Mouse (Mus musculus): ENCODE measurements around the gene Trim13. TPM values are rescaled to one million over a fixed set of nuclear protein-coding genes. Genes with fewer than 3 reads are reported as not detected.

Gene Trim13
- total and polyA plus RNA-seq, 2 experiments from 2014 or later, result 17.0 to 33.6 TPM

DNA sequence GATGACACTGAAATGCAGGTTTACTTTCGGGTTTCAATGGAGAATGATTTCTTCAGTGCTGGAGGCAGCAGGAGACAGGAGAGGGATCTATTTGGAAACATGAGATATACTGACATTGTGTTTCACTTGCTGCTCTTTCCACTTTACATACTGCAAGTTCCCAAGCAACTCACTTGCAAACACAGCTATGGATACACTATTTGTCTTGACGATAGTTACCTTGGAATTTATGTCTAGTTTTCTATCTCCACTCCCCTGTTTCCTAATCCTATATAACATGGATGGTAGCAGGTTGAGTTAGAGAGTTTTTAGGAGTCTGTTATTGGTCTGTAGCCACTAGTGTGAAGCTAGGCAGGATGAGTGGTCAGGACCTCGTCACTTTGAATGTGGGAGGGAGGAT is 9.1 kb downstream of the Trim13 start, which contains the start of gene Kcnrg:
Gene Kcnrg, plus strand, starts transcription at position 301 of the 400 bp plus-strand sequence.
- Histone ChIP-seq H3K4me2 (ENCODE audit: low read depth, low read length, poor library complexity, severe bottlenecking) (no peak within 1 kb of the TSS), H3K4me3 (ENCODE audit: low read depth, low read length) (no peak within 1 kb of the TSS), H3K27me3 (ENCODE audit: insufficient read depth, low read length) (no peaks in the 10 kb centered on the region), H3K27ac (ENCODE audit: low read depth, low read length) (no peak within 1 kb of the TSS), H3K9me3 (ENCODE audit: low read length) (no peaks in the 10 kb centered on the region), H3K9ac (replicated peaks; ENCODE audit: low read length, poor library complexity, severe bottlenecking) (no peak within 1 kb of the TSS), H3K36me3 (ENCODE audit: insufficient read depth, low read length) (peaks cover 17% of the 10 kb centered on the region; the same call in 1 of the 2 replicates), H3K4me1 (ENCODE audit: insufficient read depth, low read length) (no peaks in the 10 kb centered on the region)
- no peak for TF ChIP-seq CTCF (IDR thresholded peaks at IDR 0.05)
- ATAC-seq (ENCODE audit: low FRiP score), result no peak
- 91% methylated on average over 3 of the region's 3 CpGs for WGBS
- no peak for DNase-seq (ENCODE audit: low spot score)

- ATAC-seq (ENCODE audit: low FRiP score) (no peak), DNase-seq (ENCODE audit: low spot score) (no peak)
- no peak for TF ChIP-seq CTCF (IDR thresholded peaks at IDR 0.05)
- no peak overlapping the region for H3K4me3 ChIP-seq (ENCODE audit: low read depth, low read length)
- H3K9me3 ChIP-seq (ENCODE audit: low read length), result no peaks in the 10 kb centered on the region
- H3K36me3 ChIP-seq (ENCODE audit: insufficient read depth, low read length), result peaks cover 5% of the 10 kb centered on the region; the same call in 1 of the 2 replicates
- H3K4me2 ChIP-seq (ENCODE audit: low read depth, low read length, poor library complexity, severe bottlenecking), result no peak overlapping the region
- H3K27me3 ChIP-seq (ENCODE audit: insufficient read depth, low read length), result no peaks in the 10 kb centered on the region
- no peak overlapping the region for H3K9ac ChIP-seq (replicated peaks; ENCODE audit: low read length, poor library complexity, severe bottlenecking)
- WGBS, result 95% methylated on average over 5 of the region's 5 CpGs
- no peaks in the 10 kb centered on the region for H3K4me1 ChIP-seq (ENCODE audit: insufficient read depth, low read length)
- H3K27ac ChIP-seq (ENCODE audit: low read depth, low read length), result no peak overlapping the region
Measured at GRCm38 (mm10) chr14:61611766-61612165, 13.7 kb downstream of the Trim13 start.

DNA sequence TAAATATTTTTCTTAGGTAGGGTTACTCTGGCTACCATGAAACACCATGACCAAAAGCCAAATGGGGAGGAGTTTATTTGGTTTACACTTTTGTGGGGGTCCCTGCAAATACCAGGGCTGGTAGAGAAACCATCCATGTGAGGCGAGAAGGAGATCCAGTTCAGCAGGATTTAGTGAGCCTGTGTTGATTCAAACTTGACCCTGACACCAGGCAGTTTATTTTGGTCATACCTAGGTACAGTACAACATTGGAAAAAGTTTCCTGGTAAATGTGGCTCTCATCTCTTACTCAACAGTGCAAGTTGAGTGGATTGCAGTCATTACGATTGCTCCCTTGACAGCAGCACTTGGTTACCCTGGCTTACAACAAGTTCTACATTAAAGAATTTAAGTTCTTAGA is 15.3 kb downstream of the Trim13 start:
- WGBS, result 99% methylated on average over 2 of the region's 2 CpGs
- no peak for ATAC-seq (ENCODE audit: low FRiP score)
- no peak for DNase-seq (ENCODE audit: low spot score)
- H3K36me3 ChIP-seq (ENCODE audit: insufficient read depth, low read length), result no peaks in the 10 kb centered on the region
- H3K4me3 ChIP-seq (ENCODE audit: low read depth, low read length), result no peak overlapping the region
- no peak overlapping the region for H3K4me2 ChIP-seq (ENCODE audit: low read depth, low read length, poor library complexity, severe bottlenecking)
- no peaks in the 10 kb centered on the region for H3K4me1 ChIP-seq (ENCODE audit: insufficient read depth, low read length)
- H3K27me3 ChIP-seq (ENCODE audit: insufficient read depth, low read length), result no peaks in the 10 kb centered on the region
- H3K27ac ChIP-seq (ENCODE audit: low read depth, low read length), result no peak overlapping the region
- no peak overlapping the region for H3K9ac ChIP-seq (replicated peaks; ENCODE audit: low read length, poor library complexity, severe bottlenecking)
- no peaks in the 10 kb centered on the region for H3K9me3 ChIP-seq (ENCODE audit: low read length)
- no peak for TF ChIP-seq CTCF (IDR thresholded peaks at IDR 0.05)

DNA sequence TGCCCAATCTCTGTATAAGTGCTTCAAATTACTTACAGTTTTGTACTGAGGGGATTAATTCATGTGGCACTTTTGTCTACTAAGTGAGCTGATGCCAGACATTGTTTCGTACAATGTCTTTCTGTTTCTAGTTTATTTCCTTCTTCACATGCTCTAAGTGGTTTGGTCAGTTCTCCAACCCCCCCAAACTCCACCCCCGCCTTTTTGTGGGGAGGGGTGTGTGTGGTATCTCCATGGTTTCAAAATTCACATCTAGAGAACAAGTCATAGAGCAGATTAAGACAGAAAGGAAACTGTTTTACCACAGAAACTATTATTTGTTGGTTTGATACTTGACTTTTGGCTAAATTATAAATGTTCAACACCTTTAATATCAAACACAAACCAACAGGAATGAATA is 22.3 kb downstream of the Trim13 start:
- H3K4me1 ChIP-seq (ENCODE audit: insufficient read depth, low read length), result no peaks in the 10 kb centered on the region
- no peak overlapping the region for H3K4me2 ChIP-seq (ENCODE audit: low read depth, low read length, poor library complexity, severe bottlenecking)
- H3K4me3 ChIP-seq (ENCODE audit: low read depth, low read length), result no peak overlapping the region
- ATAC-seq (ENCODE audit: low FRiP score), result no peak
- H3K27ac ChIP-seq (ENCODE audit: low read depth, low read length), result no peak overlapping the region
- no peak for DNase-seq (ENCODE audit: low spot score)
- no peaks in the 10 kb centered on the region for H3K36me3 ChIP-seq (ENCODE audit: insufficient read depth, low read length)
- no peaks in the 10 kb centered on the region for H3K9me3 ChIP-seq (ENCODE audit: low read length)
- no peak for TF ChIP-seq CTCF (IDR thresholded peaks at IDR 0.05)
- WGBS, result 93% methylated on average over 2 of the region's 2 CpGs
- H3K9ac ChIP-seq (replicated peaks; ENCODE audit: low read length, poor library complexity, severe bottlenecking), result no peak overlapping the region
- H3K27me3 ChIP-seq (ENCODE audit: insufficient read depth, low read length), result no peaks in the 10 kb centered on the region

GRCm38 (mm10) chr14:61635969-61636368 is 37.9 kb downstream of the Trim13 start:
- Histone ChIP-seq H3K27ac (ENCODE audit: low read depth, low read length) (no peak overlapping the region), H3K4me3 (ENCODE audit: low read depth, low read length) (no peak overlapping the region), H3K9me3 (ENCODE audit: low read length) (no peaks in the 10 kb centered on the region), H3K4me1 (ENCODE audit: insufficient read depth, low read length) (no peaks in the 10 kb centered on the region), H3K4me2 (ENCODE audit: low read depth, low read length, poor library complexity, severe bottlenecking) (no peak overlapping the region), H3K9ac (replicated peaks; ENCODE audit: low read length, poor library complexity, severe bottlenecking) (no peak overlapping the region), H3K27me3 (ENCODE audit: insufficient read depth, low read length) (no peaks in the 10 kb centered on the region), H3K36me3 (ENCODE audit: insufficient read depth, low read length) (no peaks in the 10 kb centered on the region)
- TF ChIP-seq CTCF (IDR thresholded peaks at IDR 0.05), result no peak
- DNase-seq (ENCODE audit: low spot score) (no peak), ATAC-seq (ENCODE audit: low FRiP score) (no peak)

DNA sequence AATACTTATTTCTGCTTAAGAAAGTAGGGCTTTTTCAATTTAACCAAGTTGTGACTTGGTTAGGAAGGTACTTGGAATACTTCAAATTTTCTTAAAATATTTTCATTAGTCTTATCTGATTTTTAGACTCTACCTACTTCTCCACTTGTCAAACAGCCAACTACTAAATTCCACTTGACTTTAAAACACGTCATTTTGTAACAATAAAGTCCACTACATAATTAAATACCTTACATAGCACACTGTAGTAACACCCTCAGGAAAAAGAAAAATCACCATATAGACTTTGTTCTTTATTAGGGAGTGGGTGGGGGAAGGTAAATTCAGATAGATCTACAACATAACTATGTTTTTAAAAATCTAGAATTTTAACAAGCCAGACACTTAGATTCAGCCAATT is 44.6 kb downstream of the Trim13 start:
- no peak for TF ChIP-seq CTCF (IDR thresholded peaks at IDR 0.05)
- no peak overlapping the region for H3K9ac ChIP-seq (replicated peaks; ENCODE audit: low read length, poor library complexity, severe bottlenecking)
- no peaks in the 10 kb centered on the region for H3K36me3 ChIP-seq (ENCODE audit: insufficient read depth, low read length)
- no peak overlapping the region for H3K4me3 ChIP-seq (ENCODE audit: low read depth, low read length)
- H3K4me2 ChIP-seq (ENCODE audit: low read depth, low read length, poor library complexity, severe bottlenecking), result no peak overlapping the region
- 58% methylated on average over 1 of the region's 1 CpGs for WGBS
- no peaks in the 10 kb centered on the region for H3K27me3 ChIP-seq (ENCODE audit: insufficient read depth, low read length)
- H3K27ac ChIP-seq (ENCODE audit: low read depth, low read length), result no peak overlapping the region
- ATAC-seq (ENCODE audit: low FRiP score), result no peak
- no peak for DNase-seq (ENCODE audit: low spot score)
- H3K4me1 ChIP-seq (ENCODE audit: insufficient read depth, low read length), result no peaks in the 10 kb centered on the region
- H3K9me3 ChIP-seq (ENCODE audit: low read length), result no peaks in the 10 kb centered on the region
